Mouse (Mus musculus): ENCODE results near the gene Gm2a.

GRCm38 (mm10) chr11:55062856-55063255 lies 35.1 kb upstream of the Gm2a start:
- TF ChIP-seq MAX (IDR thresholded peaks at IDR 0.05): no peak
- no peak for TF ChIP-seq CEBPB (IDR thresholded peaks at IDR 0.05; ENCODE audit: low read depth)
- TF ChIP-seq CTCF (IDR thresholded peaks at IDR 0.05; ENCODE audit: control insufficient read depth, insufficient read depth, insufficient read length): no peak
- no peak for TF ChIP-seq MYOD1 (IDR thresholded peaks at IDR 0.05; ENCODE audit: control insufficient read depth, insufficient read length, low read depth)
- no peak for TF ChIP-seq MYOG (IDR thresholded peaks at IDR 0.05; ENCODE audit: control insufficient read depth, extremely low read depth, insufficient read length)

All from C2C12 (cell line).